Mouse (Mus musculus): ENCODE measurements around the gene Dmrt3. TPM values are rescaled to one million over a fixed set of nuclear protein-coding genes. Genes with fewer than 3 reads are reported as not detected.

The Dmrt3 gene
- total and polyA plus RNA-seq, 2 experiments from 2014 or later, result 0.06 to 0.93 TPM

DNA sequence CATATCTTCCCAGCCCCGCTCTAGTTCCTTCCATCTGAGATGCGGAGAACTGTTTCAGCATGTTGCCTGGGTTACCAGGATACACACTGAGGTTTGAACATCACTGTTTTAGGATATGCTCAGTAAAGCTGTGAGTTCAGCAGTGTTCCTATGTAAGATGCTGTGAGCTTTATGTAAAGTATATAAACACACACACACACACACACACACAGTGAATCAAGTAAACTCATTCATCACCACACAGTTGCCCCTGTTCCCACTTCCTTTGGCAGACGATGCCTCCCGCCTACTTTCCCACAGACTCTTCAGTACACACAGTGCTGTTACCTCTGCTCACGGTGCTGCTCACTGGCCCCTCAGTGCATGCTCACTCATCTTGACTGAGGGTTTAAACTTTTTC is 42.5 kb downstream of the Dmrt3 start:
- ATAC-seq (ENCODE audit: low FRiP score) (no peak), DNase-seq (ENCODE audit: low spot score) (no peak)
- no peak overlapping the region for H3K4me3 ChIP-seq (ENCODE audit: low read depth, low read length)
- H3K9ac ChIP-seq (replicated peaks; ENCODE audit: low read length, poor library complexity, severe bottlenecking), result no peak overlapping the region
- no peak for TF ChIP-seq CTCF (IDR thresholded peaks at IDR 0.05)
- H3K36me3 ChIP-seq (ENCODE audit: insufficient read depth, low read length), result no peaks in the 10 kb centered on the region
- H3K4me2 ChIP-seq (ENCODE audit: low read depth, low read length, poor library complexity, severe bottlenecking), result no peak overlapping the region
- no peaks in the 10 kb centered on the region for H3K27me3 ChIP-seq (ENCODE audit: insufficient read depth, low read length)
- no peaks in the 10 kb centered on the region for H3K4me1 ChIP-seq (ENCODE audit: insufficient read depth, low read length)
- 78% methylated on average over 5 of the region's 5 CpGs for WGBS
- H3K27ac ChIP-seq (ENCODE audit: low read depth, low read length), result no peak overlapping the region
- H3K9me3 ChIP-seq (ENCODE audit: low read length), result no peaks in the 10 kb centered on the region

DNA sequence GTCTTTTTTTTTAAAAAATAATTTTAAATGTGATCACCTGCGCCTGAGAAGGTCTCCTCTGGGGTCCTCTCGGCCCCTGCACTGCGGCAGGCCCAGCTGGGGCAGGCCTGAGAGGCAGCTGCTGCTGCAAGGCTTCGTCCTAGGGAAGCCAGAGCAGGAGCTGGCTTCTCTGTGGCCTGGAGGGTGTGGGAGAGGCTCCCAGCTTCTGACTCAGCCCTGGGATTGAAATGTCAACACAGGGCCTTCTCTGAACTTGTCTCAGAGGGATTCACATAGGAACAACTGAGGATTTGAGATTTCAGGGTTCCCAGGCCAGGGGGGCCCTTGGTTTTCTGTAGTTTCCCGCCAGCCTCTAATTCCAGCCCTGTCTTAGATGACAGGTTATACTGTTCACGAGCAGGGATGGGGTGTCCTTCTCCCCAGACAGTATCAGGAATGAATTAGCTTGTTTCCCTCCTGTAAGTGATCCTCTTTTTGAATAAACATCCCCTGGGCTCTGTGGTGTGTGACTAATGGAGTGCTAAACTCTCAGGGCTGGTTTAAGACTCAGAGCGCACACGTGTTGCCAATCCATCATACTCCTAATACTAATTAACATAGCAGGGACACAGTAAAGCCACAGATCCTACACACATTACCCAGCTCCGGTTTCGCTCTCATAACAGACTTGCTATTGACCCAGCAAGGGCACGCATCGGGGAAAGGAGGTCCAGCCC is 44.1 kb downstream of the Dmrt3 start:
- H3K4me3 ChIP-seq (ENCODE audit: low read depth, low read length), result no peak overlapping the region
- no peaks in the 10 kb centered on the region for H3K4me1 ChIP-seq (ENCODE audit: insufficient read depth, low read length)
- DNase-seq (ENCODE audit: low spot score), result no peak
- H3K27ac ChIP-seq (ENCODE audit: low read depth, low read length), result no peak overlapping the region
- ATAC-seq (ENCODE audit: low FRiP score), result no peak
- H3K4me2 ChIP-seq (ENCODE audit: low read depth, low read length, poor library complexity, severe bottlenecking), result no peak overlapping the region
- H3K9me3 ChIP-seq (ENCODE audit: low read length), result no peaks in the 10 kb centered on the region
- H3K36me3 ChIP-seq (ENCODE audit: insufficient read depth, low read length), result no peaks in the 10 kb centered on the region
- H3K27me3 ChIP-seq (ENCODE audit: insufficient read depth, low read length), result no peaks in the 10 kb centered on the region
- 57% methylated on average over 12 of the region's 12 CpGs for WGBS
- TF ChIP-seq CTCF (IDR thresholded peaks at IDR 0.05), result no peak
- H3K9ac ChIP-seq (replicated peaks; ENCODE audit: low read length, poor library complexity, severe bottlenecking), result no peak overlapping the region

DNA sequence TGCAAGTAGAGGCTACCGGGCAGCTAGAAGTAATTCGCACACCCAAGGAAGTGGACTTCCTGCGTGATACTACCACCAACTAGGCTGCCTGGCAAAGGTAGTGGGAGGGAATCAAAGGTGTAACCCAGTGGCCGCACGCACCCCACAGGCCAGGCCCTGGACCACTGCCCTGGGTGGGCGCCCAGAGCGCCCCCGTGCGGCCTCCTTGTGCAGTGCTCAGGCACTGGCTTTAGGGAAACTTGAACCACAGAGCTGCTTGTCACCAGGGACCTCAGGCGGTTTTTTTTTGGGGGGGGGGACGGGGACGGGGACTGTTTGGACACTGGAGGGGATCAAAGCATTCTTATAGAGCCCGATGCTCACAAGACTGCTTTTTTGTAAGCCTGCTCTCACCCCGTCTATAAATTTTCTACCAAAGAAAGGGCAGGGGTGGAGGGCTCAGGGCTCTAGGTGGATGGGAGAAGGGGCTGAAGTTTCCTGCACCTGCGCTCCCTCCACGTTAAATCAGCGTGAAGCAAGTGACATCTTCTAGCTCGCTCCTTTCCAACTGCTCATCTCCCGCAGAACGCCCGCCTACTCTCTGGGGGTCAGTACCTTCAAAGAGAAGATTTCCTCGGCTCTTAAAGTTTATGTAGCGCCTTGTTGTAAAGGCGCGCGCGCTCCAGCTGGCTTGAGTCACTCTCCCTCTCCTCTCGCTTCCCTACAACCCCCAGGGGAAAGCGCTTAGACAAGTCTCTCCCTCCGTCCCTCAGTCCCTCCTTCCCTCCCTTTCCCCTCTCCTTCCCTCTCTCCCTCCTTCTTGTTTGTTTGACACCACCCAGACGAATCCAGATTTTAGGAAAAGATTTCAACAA is 55.6 kb downstream of the Dmrt3 start:
- WGBS, result 4% methylated on average over 31 of the region's 31 CpGs
- Histone ChIP-seq H3K27me3 (ENCODE audit: insufficient read depth, low read length) (peaks cover 72% of the 10 kb centered on the region), H3K4me3 (ENCODE audit: low read depth, low read length) (no peak overlapping the region), H3K9me3 (ENCODE audit: low read length) (no peaks in the 10 kb centered on the region), H3K4me1 (ENCODE audit: insufficient read depth, low read length) (0 out of 2 replicates have a peak, but pooled peaks cover 3% of the 10 kb centered on the region), H3K27ac (ENCODE audit: low read depth, low read length) (no peak overlapping the region), H3K9ac (replicated peaks; ENCODE audit: low read length, poor library complexity, severe bottlenecking) (no peak overlapping the region), H3K36me3 (ENCODE audit: insufficient read depth, low read length) (no peaks in the 10 kb centered on the region), H3K4me2 (ENCODE audit: low read depth, low read length, poor library complexity, severe bottlenecking) (no peak overlapping the region)
- DNase-seq (ENCODE audit: low spot score), result no peak
- peak; percentile 38 for TF ChIP-seq CTCF (IDR thresholded peaks at IDR 0.05)
- ATAC-seq (ENCODE audit: low FRiP score), result no peak

DNA sequence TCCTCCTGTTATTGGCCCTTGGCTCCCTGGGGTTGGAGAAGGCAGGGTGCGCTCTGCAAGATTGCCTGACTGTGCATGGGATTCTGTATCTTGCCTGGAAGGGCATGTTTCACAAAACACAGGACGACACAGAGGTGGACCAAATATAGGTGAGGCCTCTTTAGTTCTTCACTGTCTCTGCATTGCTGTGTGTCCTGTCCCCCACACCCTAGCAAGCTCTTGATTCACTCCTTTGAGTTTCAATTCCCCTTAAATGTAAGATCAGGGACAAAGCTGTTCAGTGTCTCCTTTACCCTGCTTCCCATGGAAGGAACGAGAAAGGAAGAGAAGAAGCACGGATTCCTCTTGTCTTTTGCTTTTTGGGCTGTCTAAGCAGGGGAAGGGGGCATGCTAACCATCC is 57.7 kb downstream of the Dmrt3 start:
- Histone ChIP-seq H3K9ac (replicated peaks; ENCODE audit: low read length, poor library complexity, severe bottlenecking) (no peak overlapping the region), H3K27ac (ENCODE audit: low read depth, low read length) (no peak overlapping the region), H3K4me3 (ENCODE audit: low read depth, low read length) (no peak overlapping the region), H3K4me2 (ENCODE audit: low read depth, low read length, poor library complexity, severe bottlenecking) (no peak overlapping the region), H3K9me3 (ENCODE audit: low read length) (no peaks in the 10 kb centered on the region), H3K27me3 (ENCODE audit: insufficient read depth, low read length) (peaks cover 89% of the 10 kb centered on the region), H3K4me1 (ENCODE audit: insufficient read depth, low read length) (0 out of 2 replicates have a peak, but pooled peaks cover 3% of the 10 kb centered on the region), H3K36me3 (ENCODE audit: insufficient read depth, low read length) (no peaks in the 10 kb centered on the region)
- DNase-seq (ENCODE audit: low spot score) (no peak), ATAC-seq (ENCODE audit: low FRiP score) (no peak)
- no peak for TF ChIP-seq CTCF (IDR thresholded peaks at IDR 0.05)
- 32% methylated on average over 4 of the region's 4 CpGs for WGBS

DNA sequence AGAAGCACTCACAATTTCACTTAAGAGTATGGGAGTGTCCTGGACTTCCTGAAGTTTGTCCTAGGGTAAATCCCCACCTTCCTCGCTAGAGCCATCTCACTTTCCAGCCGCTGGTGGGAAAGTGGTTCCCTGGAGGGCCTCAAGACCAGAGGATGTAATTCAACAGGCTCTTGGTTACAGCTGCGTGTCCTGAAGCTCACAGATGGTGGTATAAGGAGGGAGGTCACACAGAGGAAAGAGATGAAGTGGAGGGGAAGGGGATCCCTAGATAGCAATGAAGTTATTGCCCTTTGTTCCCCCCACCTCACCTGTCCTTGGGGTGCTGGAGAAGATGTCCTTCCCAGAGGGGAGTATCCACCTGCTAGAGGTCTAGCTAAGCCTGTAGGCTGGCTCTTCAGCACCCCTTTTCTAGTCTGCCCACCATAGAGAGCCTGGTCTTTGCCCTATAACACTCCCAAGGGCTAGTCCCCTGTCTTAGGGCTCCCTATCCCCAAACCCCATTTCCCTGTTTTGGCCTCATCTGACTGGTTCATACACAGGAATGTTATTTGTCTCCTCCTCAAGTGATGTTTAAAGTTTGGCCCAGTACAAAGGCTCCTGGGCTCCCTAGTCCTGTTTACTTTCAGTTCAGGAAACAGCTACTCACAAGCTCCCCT is 59.6 kb downstream of the Dmrt3 start:
- Histone ChIP-seq H3K4me1 (ENCODE audit: insufficient read depth, low read length) (peaks cover 8% of the 10 kb centered on the region), H3K27me3 (ENCODE audit: insufficient read depth, low read length) (peaks cover 89% of the 10 kb centered on the region), H3K36me3 (ENCODE audit: insufficient read depth, low read length) (no peaks in the 10 kb centered on the region), H3K9ac (replicated peaks; ENCODE audit: low read length, poor library complexity, severe bottlenecking) (no peak overlapping the region), H3K4me3 (ENCODE audit: low read depth, low read length) (no peak overlapping the region), H3K4me2 (ENCODE audit: low read depth, low read length, poor library complexity, severe bottlenecking) (no peak overlapping the region), H3K27ac (ENCODE audit: low read depth, low read length) (no peak overlapping the region), H3K9me3 (ENCODE audit: low read length) (no peaks in the 10 kb centered on the region)
- DNase-seq (ENCODE audit: low spot score) (no peak), ATAC-seq (ENCODE audit: low FRiP score) (no peak)
- no peak for TF ChIP-seq CTCF (IDR thresholded peaks at IDR 0.05)
- 8% methylated on average over 3 of the region's 3 CpGs for WGBS
